Mouse (Mus musculus) heart, postnatal 25 days (tissue): ENCODE results near the gene Exoc7. TPM values are rescaled to one million over a fixed set of nuclear protein-coding genes. Genes with fewer than 3 reads are reported as not detected.

Experiments
- DNase-seq: peaks from one replicate; pipeline ENCODE4 v3.0.0; 2022; ENCODE audit warnings: low spot score
- intact Hi-C: fragments of 180-260 bp; cut with DNase I; formaldehyde crosslinking; loops from one replicate; pipeline ENCODE4 v1.15.1; 2025
- total RNA-seq, 2 experiments: library from RNA; stranded (reverse); gene quantifications; 2 replicates each; pipeline ENCODE4 v1.2.3; 2021

The Exoc7 gene
- total RNA-seq, 2 experiments from 2014 or later = 42.8 to 43.9 TPM

DNA sequence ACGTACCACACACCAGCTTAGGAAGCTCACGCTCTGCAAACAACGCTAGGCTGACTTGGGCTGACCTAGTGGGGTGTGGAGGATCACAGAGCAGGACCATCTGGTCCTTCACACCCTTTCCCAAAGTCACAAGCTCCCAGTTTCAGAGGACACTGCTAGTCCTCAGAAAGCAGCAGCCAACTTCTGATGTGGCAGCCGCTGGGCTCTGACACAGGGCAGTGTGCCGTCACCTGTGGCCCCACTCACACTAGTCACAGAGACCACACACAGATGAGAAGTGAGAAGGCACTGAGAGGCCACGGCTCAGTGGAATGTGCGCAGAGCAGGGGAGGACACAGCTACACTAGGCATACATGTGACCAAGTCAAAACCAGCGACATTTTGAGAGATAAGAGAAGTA lies 56.1 kb downstream of the Exoc7 start:
- intact Hi-C loops = no loop called here
- DNase-seq = no peak

DNA sequence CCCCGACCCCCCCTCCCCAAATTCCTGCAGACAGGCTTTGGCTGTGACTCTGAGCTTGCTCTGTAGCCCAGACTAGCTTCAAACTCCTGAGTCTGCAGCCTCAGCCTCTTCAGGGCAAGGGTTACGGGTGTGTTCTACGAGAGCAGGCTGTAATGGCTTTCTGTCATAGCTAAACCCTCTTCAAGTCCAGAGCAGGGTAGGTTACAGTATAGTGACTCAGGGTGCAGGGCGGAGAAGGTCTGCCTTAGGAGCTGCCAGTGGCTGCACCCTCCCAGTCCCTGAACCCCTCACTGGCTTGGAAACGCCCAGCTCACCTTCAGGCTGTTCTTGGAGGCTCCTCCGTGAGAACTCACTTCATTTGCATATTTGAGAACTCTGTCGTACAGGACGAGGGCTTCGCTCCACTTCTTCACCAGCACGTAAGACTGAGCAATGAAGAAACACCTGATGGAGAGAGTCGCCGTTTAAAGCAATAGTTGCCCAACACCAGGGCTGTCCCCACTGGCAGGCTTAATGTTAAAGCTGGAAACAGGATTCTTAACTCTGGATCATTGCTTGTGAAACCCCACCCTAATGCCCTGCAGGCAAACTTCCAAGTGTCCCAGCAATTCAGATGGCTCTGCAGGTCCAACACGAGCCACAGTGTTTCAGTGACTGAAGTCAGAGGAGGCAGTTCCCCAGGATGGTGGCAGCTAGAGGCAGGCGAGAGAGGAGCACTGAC lies 59.4 kb downstream of the Exoc7 start:
- no peak for DNase-seq
- intact Hi-C loops = no loop called here

DNA sequence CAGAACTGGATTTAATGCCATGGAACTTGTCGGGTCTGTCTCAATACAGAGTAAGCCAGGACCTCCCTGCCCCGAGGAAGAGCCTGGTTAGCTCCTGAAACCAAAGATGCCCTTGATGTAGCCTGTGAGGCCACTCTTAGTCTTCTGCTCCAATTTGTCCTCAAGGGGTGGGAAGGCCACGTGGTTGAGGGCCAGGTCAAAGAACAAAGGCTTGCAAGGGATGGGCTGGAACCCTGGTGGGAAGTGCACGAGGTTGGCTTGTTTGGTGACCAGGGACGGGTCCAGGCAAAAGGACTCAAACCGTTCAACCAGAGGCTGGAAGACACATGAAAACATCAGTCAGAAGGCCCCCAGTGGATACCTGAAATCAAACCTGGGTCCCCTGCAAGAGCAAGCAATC lies 61.4 kb downstream of the Exoc7 start:
- DNase-seq = no peak
- intact Hi-C loops = no loop called here

DNA sequence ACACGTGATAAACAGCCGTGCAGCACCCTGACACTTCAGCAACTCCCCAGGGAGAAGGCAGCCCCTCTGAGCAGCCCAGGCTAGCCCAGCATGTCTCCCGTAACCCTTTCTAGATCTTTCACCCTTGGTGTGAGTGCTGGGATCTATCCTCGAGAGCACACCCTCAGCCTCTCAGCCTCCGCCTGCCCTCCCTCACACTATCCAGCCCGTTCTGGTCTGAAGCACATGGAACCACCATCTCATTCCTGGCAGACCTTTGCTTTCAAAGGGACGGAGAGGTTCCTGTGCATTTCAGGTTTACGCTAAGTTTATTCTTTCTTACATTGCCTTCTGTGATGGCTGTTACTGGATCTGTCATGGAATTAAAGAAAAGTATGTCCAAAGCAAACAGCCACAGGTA lies 62.5 kb downstream of the Exoc7 start:
- DNase-seq = no peak
- intact Hi-C loops = no loop called here

DNA sequence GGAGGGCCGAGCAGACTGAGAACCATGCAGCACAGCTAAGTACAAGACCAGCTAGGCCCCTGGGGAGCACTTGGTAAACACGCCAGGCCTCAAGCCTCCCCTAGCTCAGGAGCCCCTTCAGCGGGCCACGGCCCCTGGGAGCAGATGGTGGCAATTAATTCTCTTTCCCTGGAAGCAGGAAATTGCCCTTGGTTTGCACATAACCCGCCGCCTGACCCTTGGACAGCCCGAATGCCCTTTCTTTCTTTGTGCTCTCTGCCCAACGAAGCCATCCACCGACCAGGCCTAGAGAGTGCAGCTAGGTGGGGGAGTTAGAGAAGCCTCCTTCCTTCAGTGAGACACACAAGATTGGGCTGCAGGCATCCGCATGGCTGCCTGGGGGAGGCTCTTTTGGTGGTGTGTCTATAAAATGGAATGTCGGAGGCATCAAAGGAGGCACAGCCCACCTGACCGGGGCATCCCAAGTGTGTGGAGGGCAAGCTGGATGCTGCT lies 65.2 kb downstream of the Exoc7 start:
- intact Hi-C loops = no loop called here
- no peak for DNase-seq

DNA sequence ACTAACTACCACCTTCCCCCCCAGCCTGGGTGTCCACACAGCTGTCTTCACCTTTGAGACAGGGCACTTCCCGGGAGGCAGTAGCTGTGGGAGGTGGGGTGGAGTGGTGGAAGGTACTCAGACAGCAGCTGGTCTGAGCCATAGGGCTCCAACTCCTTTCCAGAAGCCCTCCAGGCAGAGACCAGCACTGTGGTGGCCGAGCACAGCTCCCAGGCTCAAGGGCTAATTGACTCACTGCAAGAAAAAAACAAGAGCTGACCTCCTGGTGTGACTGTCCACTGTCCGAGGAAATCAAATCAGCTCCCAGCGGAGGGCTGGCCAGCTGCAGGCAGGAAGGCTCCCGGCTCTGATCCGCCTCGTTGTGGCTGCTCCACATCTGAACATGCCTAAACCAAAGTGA lies 67.2 kb downstream of the Exoc7 start:
- no peak for DNase-seq
- intact Hi-C loops = no loop called here

Other genes with a start within 250 kb of the Exoc7 start
- 1 to 10 TPM in 1 of 2 experiments, under 1 TPM in 1; 0.75 to 1.0 TPM for gene Unc13d, start 229.3 kb downstream of the Exoc7 start, total RNA-seq
- gene Wbp2, start 220.2 kb downstream of the Exoc7 start, total RNA-seq = 10 to 100 TPM; 80.1 to 92.2 TPM
- 10 to 100 TPM; 27.0 to 37.6 TPM for gene Trim47, start 180.0 kb downstream of the Exoc7 start, total RNA-seq
- 1 to 10 TPM; 6.1 to 8.4 TPM for gene Trim65, start 176.1 kb downstream of the Exoc7 start, total RNA-seq
- gene Mrpl38, start 168.4 kb downstream of the Exoc7 start, total RNA-seq = 10 to 100 TPM; 62.5 to 66.0 TPM
- gene Fbf1, start 139.1 kb downstream of the Exoc7 start, total RNA-seq = 10 to 100 TPM; 16.1 to 17.2 TPM
- gene Ten1, start 108.4 kb downstream of the Exoc7 start, total RNA-seq = 10 to 100 TPM; 15.5 to 19.3 TPM
- gene Acox1, start 108.2 kb downstream of the Exoc7 start, total RNA-seq = 100 to 1,000 TPM; 123 to 137 TPM
- under 1 TPM; 0.75 to 0.98 TPM for gene Evpl, start 69.2 kb downstream of the Exoc7 start, total RNA-seq
- 10 to 100 TPM; 61.9 to 62.9 TPM for gene Srp68, start 33.0 kb downstream of the Exoc7 start, total RNA-seq
- gene Galr2, start 26.3 kb downstream of the Exoc7 start, total RNA-seq = not detected
- gene Foxj1, start 28.2 kb upstream of the Exoc7 start, total RNA-seq = not detected
- 1 to 10 TPM; 3.9 to 4.1 TPM for gene Rnf157, start 105.8 kb upstream of the Exoc7 start, total RNA-seq
- gene Ubald2, start 126.9 kb upstream of the Exoc7 start, total RNA-seq = 10 to 100 TPM; 36.7 to 37.9 TPM
- not detected for gene Qrich2, start 159.0 kb upstream of the Exoc7 start, total RNA-seq
- 10 to 100 TPM; 33.2 to 35.1 TPM for gene Prpsap1, start 187.0 kb upstream of the Exoc7 start, total RNA-seq
- 1 to 10 TPM; 1.4 to 1.9 TPM for gene Sphk1, start 223.7 kb upstream of the Exoc7 start, total RNA-seq